ENCODE assay signal across 16 mouse cellular contexts in the genomic region with DNA sequence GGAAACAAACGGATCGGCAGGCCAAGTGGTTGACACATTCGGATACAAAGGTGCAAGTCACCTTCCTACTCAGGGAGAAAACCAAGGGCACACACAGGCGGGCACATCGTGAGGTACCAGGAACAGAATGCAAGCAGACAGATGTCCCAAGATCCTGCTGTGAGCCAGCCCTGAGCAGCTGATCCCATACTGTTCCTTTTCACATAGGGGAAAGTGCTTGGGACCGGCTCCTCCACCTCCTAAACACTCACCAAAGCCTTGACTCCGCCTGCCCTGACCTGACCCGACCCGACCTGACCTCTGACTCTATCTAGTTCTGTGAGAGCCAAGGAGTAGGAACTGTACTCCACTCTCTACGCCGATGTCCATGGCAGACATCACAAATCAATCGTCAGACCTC. TPM values are rescaled to one million over a fixed set of nuclear protein-coding genes. Genes with fewer than 3 reads are reported as not detected.
A peak's percentile ranks its signal among the peaks of the same experiment; 100 is the strongest.
DNase-seq lines count a peak whose midpoint lies in the region; ATAC-seq lines count a peak whose summit lies in the region.
"Had no signal": no experiment of that assay in that cellular context is flagged by ENCODE, and none has a peak within 500 bp of the region (broad histone marks: within the 10 kb centered on the region; RNA-seq: fewer than 3 reads in every experiment).

No protein-coding gene starts in this region.

- WGBS in neural tube, embryonic 11.5 days: 23% methylated on average over 12 of the region's 12 CpGs
- WGBS in intestine, embryonic 15.5 days: 44% methylated on average over 12 of the region's 12 CpGs

- no peak overlapping the region for H3K4me2 ChIP-seq in neural tube, embryonic 11.5 days (ENCODE audit: low read depth)
- H3K4me2 ChIP-seq in intestine, embryonic 15.5 days (replicated peaks): no peak overlapping the region
- H3K4me2 ChIP-seq: embryonic facial prominence, embryonic 15.5 days; limb, embryonic 13.5 days; midbrain, embryonic 15.5 days had no signal

- no peaks in the 10 kb centered on the region for H3K27me3 ChIP-seq in neural tube, embryonic 11.5 days (ENCODE audit: control insufficient read depth, insufficient read depth, low read length)
- H3K27me3 ChIP-seq in intestine, embryonic 15.5 days (replicated peaks): no peaks in the 10 kb centered on the region
- H3K27me3 ChIP-seq: embryonic facial prominence, embryonic 15.5 days; limb, embryonic 13.5 days; midbrain, embryonic 15.5 days had no signal

- peak; percentile 24 for DNase-seq in gastrocnemius, adult 18-20 months (ENCODE audit: low spot score)
- no peak for DNase-seq in gastrocnemius, postnatal 4 days (ENCODE audit: low spot score in 2 of 2)
- no peak for DNase-seq in neural tube, embryonic 11.5 days (ENCODE audit: low spot score)
- DNase-seq in neural tube, embryonic 10.5 days (ENCODE audit: extremely low spot score, low spot score): no peak
- peak; percentile 71 for DNase-seq in yolk sac, embryonic 10.5 days (ENCODE audit: low spot score)
- no peak for DNase-seq in frontal cortex, postnatal 14 days (ENCODE audit: low spot score in 2 of 2)
- DNase-seq: cerebellum, postnatal 14 days; forebrain, postnatal 0 days; kidney, postnatal 14 days; lung, adult 2 months; right cerebral cortex, postnatal 4 days; thymus, adult 2 months had no signal

- H3K9ac ChIP-seq in neural tube, embryonic 11.5 days (ENCODE audit: low read length): no peak overlapping the region
- H3K9ac ChIP-seq in intestine, embryonic 15.5 days: no peak overlapping the region
- H3K9ac ChIP-seq: embryonic facial prominence, embryonic 15.5 days; forebrain, postnatal 0 days; limb, embryonic 13.5 days; midbrain, embryonic 15.5 days had no signal

- peaks cover 2% of the 10 kb centered on the region; the same call in 1 of the 2 replicates for H3K36me3 ChIP-seq in neural tube, embryonic 11.5 days (ENCODE audit: control insufficient read depth, insufficient read depth, low read length)
- H3K36me3 ChIP-seq in intestine, embryonic 15.5 days: peaks cover 14% of the 10 kb centered on the region; the same call in 1 of the 2 replicates

- H3K4me3 ChIP-seq in neural tube, embryonic 11.5 days (ENCODE audit: low read depth, low read length): no peak overlapping the region
- no peak overlapping the region for H3K4me3 ChIP-seq in intestine, embryonic 15.5 days (replicated peaks)
- H3K4me3 ChIP-seq: embryonic facial prominence, embryonic 15.5 days; limb, embryonic 13.5 days; midbrain, embryonic 15.5 days had no signal

- H3K4me1 ChIP-seq in neural tube, embryonic 11.5 days (ENCODE audit: control insufficient read depth, insufficient read depth, low read length): peaks cover 17% of the 10 kb centered on the region
- H3K4me1 ChIP-seq in intestine, embryonic 15.5 days (replicated peaks): peaks cover 46% of the 10 kb centered on the region

- no peak for ATAC-seq in neural tube, embryonic 11.5 days (ENCODE audit: insufficient read depth, low FRiP score, low TSS enrichment)
- ATAC-seq in intestine, embryonic 15.5 days: no peak
- ATAC-seq: forebrain, postnatal 0 days; midbrain, embryonic 15.5 days had no signal

- H3K9me3 ChIP-seq in neural tube, embryonic 11.5 days (ENCODE audit: control insufficient read depth, low read length): no peaks in the 10 kb centered on the region
- H3K9me3 ChIP-seq in intestine, embryonic 15.5 days: no peaks in the 10 kb centered on the region
- H3K9me3 ChIP-seq: embryonic facial prominence, embryonic 15.5 days; limb, embryonic 13.5 days; midbrain, embryonic 15.5 days had no signal

- H3K27ac ChIP-seq in neural tube, embryonic 11.5 days (ENCODE audit: low read depth, low read length): 0 out of 2 replicates have a peak overlapping the region, but pooled peaks have one; percentile 11
- peak overlapping the region; percentile 20; the same call in 1 of the 2 replicates for H3K27ac ChIP-seq in intestine, embryonic 15.5 days
- H3K27ac ChIP-seq: limb, embryonic 13.5 days; midbrain, embryonic 15.5 days had no signal

RNA-seq across cellular contexts. Expression of gene Cotl1, which starts 22.9 kb away (rescaled TPM):
- 1 to 10 TPM; 4.7 to 6.0 TPM for total RNA-seq in gastrocnemius, adult 18-20 months (2021)
- total RNA-seq in gastrocnemius, postnatal 4 days (2021): 10 to 100 TPM; 68.5 to 82.9 TPM
- polyA plus RNA-seq in neural tube, embryonic 11.5 days (2014; fragmentation: Nextera tagmentation; extraction: Ambion mirVana): 574 and 631 TPM in 2 replicates
- polyA plus RNA-seq in intestine, embryonic 15.5 days (2015; fragmentation: Nextera tagmentation; extraction: Ambion mirVana): 152 and 167 TPM in 2 replicates

RNA-seq across cellular contexts. Expression of gene Tldc1, which starts 39.2 kb away (rescaled TPM):
- 1 to 10 TPM; 3.4 TPM for total RNA-seq in gastrocnemius, adult 18-20 months (2021)
- 1 to 10 TPM; 6.4 to 7.8 TPM for total RNA-seq in gastrocnemius, postnatal 4 days (2021)
- 10.3 and 11.1 TPM in 2 replicates for polyA plus RNA-seq in neural tube, embryonic 11.5 days (2014; fragmentation: Nextera tagmentation; extraction: Ambion mirVana)
- 14.4 and 15.3 TPM in 2 replicates for polyA plus RNA-seq in intestine, embryonic 15.5 days (2015; fragmentation: Nextera tagmentation; extraction: Ambion mirVana)

RNA-seq across cellular contexts. Expression of gene Klhl36, which starts 44.6 kb away (rescaled TPM):
- total RNA-seq in gastrocnemius, adult 18-20 months (2021): 1 to 10 TPM; 1.2 to 1.3 TPM
- 1 to 10 TPM; 4.0 to 4.8 TPM for total RNA-seq in gastrocnemius, postnatal 4 days (2021)
- 7.8 and 8.9 TPM in 2 replicates for polyA plus RNA-seq in neural tube, embryonic 11.5 days (2014; fragmentation: Nextera tagmentation; extraction: Ambion mirVana)
- polyA plus RNA-seq in intestine, embryonic 15.5 days (2015; fragmentation: Nextera tagmentation; extraction: Ambion mirVana): 12.4 and 13.8 TPM in 2 replicates

Comparison
In these comparisons a context has a peak if more than half of its experiments do, and no peak if none do; other contexts are left out.
1. DNase-seq: peak in gastrocnemius, adult 18-20 months (single experiment) and yolk sac, embryonic 10.5 days (single experiment); none in gastrocnemius, postnatal 4 days (0 of 2), neural tube, embryonic 11.5 days (single experiment), neural tube, embryonic 10.5 days (single experiment) and frontal cortex, postnatal 14 days (0 of 2).
2. RNA of gene Cotl1, which starts 22.9 kb away (total RNA-seq): 68.5 to 82.9 TPM in gastrocnemius, postnatal 4 days; 4.7 to 6.0 TPM in gastrocnemius, adult 18-20 months; every median in the first group is over 4 times any median in the second.